Mouse (Mus musculus): ENCODE data around the gene Rpl26. TPM values are rescaled to one million over a fixed set of nuclear protein-coding genes. Genes with fewer than 3 reads are reported as not detected.

The Rpl26 gene
- polyA plus RNA-seq, 1 experiment from 2014 or later, result 1,181 TPM

GRCm38 (mm10) chr11:68947542-68947993, 46.2 kb downstream of the Rpl26 start:
- no peak for ATAC-seq (ENCODE audit: insufficient number of reproducible peaks, insufficient read depth, low FRiP score, low TSS enrichment, low read depth)
- no peak overlapping the region for H3K27ac ChIP-seq
- H3K4me2 ChIP-seq, result peak overlapping the region; percentile 48
- 0 out of 2 replicates have a peak overlapping the region, but pooled peaks have one; percentile 37 for H3K9ac ChIP-seq
- H3K27me3 ChIP-seq, result peaks cover 28% of the 10 kb centered on the region
- WGBS, result 6% methylated on average over 12 of the region's 12 CpGs
- H3K4me3 ChIP-seq, result no peak overlapping the region; the same call in 1 of the 2 replicates
- H3K36me3 ChIP-seq, result no peaks in the 10 kb centered on the region
- H3K9me3 ChIP-seq, result no peaks in the 10 kb centered on the region
- H3K4me1 ChIP-seq, result peaks cover 15% of the 10 kb centered on the region

GRCm38 (mm10) chr11:68953903-68954302, 52.5 kb downstream of the Rpl26 start:
- 13% methylated on average over 13 of the region's 13 CpGs for WGBS

GRCm38 (mm10) chr11:68954408-68954807, 53.0 kb downstream of the Rpl26 start:
- Histone ChIP-seq H3K36me3 (no peaks in the 10 kb centered on the region), H3K27ac (no peak overlapping the region), H3K27me3 (peaks cover 53% of the 10 kb centered on the region), H3K9me3 (no peaks in the 10 kb centered on the region), H3K4me3 (peak overlapping the region; percentile 45), H3K9ac (peak overlapping the region; percentile 69), H3K4me2 (peak overlapping the region; percentile 69), H3K4me1 (peaks cover 24% of the 10 kb centered on the region)
- 2% methylated on average over 17 of the region's 17 CpGs for WGBS
- ATAC-seq (ENCODE audit: insufficient number of reproducible peaks, insufficient read depth, low FRiP score, low TSS enrichment, low read depth), result no peak

More at GRCm38 (mm10) chr11:68953903-68954302, 52.5 kb downstream of the Rpl26 start:
- no peaks in the 10 kb centered on the region for H3K36me3 ChIP-seq
- ATAC-seq (ENCODE audit: insufficient number of reproducible peaks, insufficient read depth, low FRiP score, low TSS enrichment, low read depth), result no peak
- no peaks in the 10 kb centered on the region for H3K9me3 ChIP-seq
- peaks cover 53% of the 10 kb centered on the region for H3K27me3 ChIP-seq
- H3K27ac ChIP-seq, result no peak overlapping the region
- peak overlapping the region; percentile 69 for H3K4me2 ChIP-seq
- 0 out of 2 replicates have a peak overlapping the region, but pooled peaks have one; percentile 0 for H3K9ac ChIP-seq
- H3K4me3 ChIP-seq, result peak overlapping the region; percentile 45
- peaks cover 24% of the 10 kb centered on the region for H3K4me1 ChIP-seq

DNA sequence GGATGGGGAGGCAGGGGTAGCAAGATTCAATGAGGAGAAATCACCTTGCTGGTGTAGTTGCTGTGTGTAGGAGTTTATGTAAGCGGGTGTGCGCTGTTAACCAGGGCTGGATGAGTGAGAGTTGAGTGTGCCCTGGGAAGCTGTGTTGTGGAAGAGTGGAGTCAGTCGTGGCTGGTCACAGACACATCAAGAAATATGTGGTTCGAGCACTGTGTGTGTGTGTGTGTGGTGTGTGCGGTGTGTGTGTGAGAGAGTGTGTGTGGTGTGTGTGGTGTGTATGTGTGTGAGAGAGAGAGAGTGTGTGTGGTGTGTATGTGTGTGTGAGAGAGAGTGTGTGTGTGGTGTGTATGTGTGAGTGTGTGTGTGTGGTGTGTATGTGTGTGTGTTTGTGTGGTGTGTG, 54.1 kb downstream of the Rpl26 start:
- no peak for ATAC-seq (ENCODE audit: insufficient number of reproducible peaks, insufficient read depth, low FRiP score, low TSS enrichment, low read depth)
- H3K27ac ChIP-seq, result no peak overlapping the region
- H3K27me3 ChIP-seq, result peaks cover 53% of the 10 kb centered on the region
- no peaks in the 10 kb centered on the region for H3K9me3 ChIP-seq
- no peaks in the 10 kb centered on the region for H3K36me3 ChIP-seq
- WGBS, result 68% methylated on average over 5 of the region's 5 CpGs
- peaks cover 24% of the 10 kb centered on the region for H3K4me1 ChIP-seq
- peak overlapping the region; percentile 45 for H3K4me3 ChIP-seq
- H3K9ac ChIP-seq, result peak overlapping the region; percentile 69; the same call in 1 of the 2 replicates
- H3K4me2 ChIP-seq, result peak overlapping the region; percentile 69

DNA sequence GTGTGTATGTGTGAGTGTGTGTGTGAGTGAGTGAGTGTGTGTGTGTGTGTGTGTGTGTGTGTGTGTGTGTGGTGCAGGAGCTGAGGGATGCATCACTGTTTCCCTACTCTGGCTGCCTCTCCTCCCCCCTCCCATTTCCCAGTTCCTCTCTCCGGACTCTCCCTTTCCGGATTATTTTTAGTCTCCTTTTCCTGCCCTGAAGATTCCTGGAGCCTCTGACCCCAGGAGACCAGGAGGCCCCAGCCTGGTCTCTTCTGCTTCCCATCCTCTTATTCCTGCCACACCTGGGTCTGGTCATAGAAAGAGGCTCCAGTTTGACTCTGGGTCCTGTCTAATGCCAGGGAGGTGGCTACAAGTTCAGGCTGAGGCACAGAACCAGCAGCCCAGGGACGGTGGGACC, 54.7 kb downstream of the Rpl26 start:
- peaks cover 51% of the 10 kb centered on the region for H3K27me3 ChIP-seq
- H3K4me1 ChIP-seq, result peaks cover 24% of the 10 kb centered on the region
- no peak for ATAC-seq (ENCODE audit: insufficient number of reproducible peaks, insufficient read depth, low FRiP score, low TSS enrichment, low read depth)
- H3K9me3 ChIP-seq, result no peaks in the 10 kb centered on the region
- H3K4me3 ChIP-seq, result peak overlapping the region; percentile 9; the same call in 1 of the 2 replicates
- no peaks in the 10 kb centered on the region for H3K36me3 ChIP-seq
- WGBS, result 48% methylated on average over 1 of the region's 3 CpGs
- H3K27ac ChIP-seq, result no peak overlapping the region
- H3K9ac ChIP-seq, result no peak overlapping the region
- 0 out of 2 replicates have a peak overlapping the region, but pooled peaks have one; percentile 22 for H3K4me2 ChIP-seq

Other genes with a start within 250 kb of the Rpl26 start
- 126 and 140 TPM in 2 replicates for gene Myh10, start 210.0 kb upstream of the Rpl26 start, polyA plus RNA-seq (2015; fragmentation: Nextera tagmentation; extraction: Ambion mirVana)
- gene Ndel1, start 29.7 kb upstream of the Rpl26 start, polyA plus RNA-seq (2015; fragmentation: Nextera tagmentation; extraction: Ambion mirVana), result 90.9 and 97.2 TPM in 2 replicates
- 0.26 and 0.30 TPM in 2 replicates for gene Rnf222, start 13.0 kb upstream of the Rpl26 start, polyA plus RNA-seq (2015; fragmentation: Nextera tagmentation; extraction: Ambion mirVana)
- not detected in 2 replicates for gene Odf4, start 25.5 kb downstream of the Rpl26 start, polyA plus RNA-seq (2015; fragmentation: Nextera tagmentation; extraction: Ambion mirVana)
- gene Arhgef15, start 55.9 kb downstream of the Rpl26 start, polyA plus RNA-seq (2015; fragmentation: Nextera tagmentation; extraction: Ambion mirVana), result 6.7 and 7.2 TPM in 2 replicates
- gene Slc25a35, start 66.5 kb downstream of the Rpl26 start, polyA plus RNA-seq (2015; fragmentation: Nextera tagmentation; extraction: Ambion mirVana), result 4.7 and 4.9 TPM in 2 replicates
- gene Rangrf, start 73.6 kb downstream of the Rpl26 start, polyA plus RNA-seq (2015; fragmentation: Nextera tagmentation; extraction: Ambion mirVana), result 50.1 and 59.3 TPM in 2 replicates
- 42.7 and 44.4 TPM in 2 replicates for gene Pfas, start 106.9 kb downstream of the Rpl26 start, polyA plus RNA-seq (2015; fragmentation: Nextera tagmentation; extraction: Ambion mirVana)
- 53.5 and 55.8 TPM in 2 replicates for gene Ctc1, start 114.3 kb downstream of the Rpl26 start, polyA plus RNA-seq (2015; fragmentation: Nextera tagmentation; extraction: Ambion mirVana)
- gene Aurkb, start 144.1 kb downstream of the Rpl26 start, polyA plus RNA-seq (2015; fragmentation: Nextera tagmentation; extraction: Ambion mirVana), result 152 and 153 TPM in 2 replicates
- gene Borcs6, start 158.1 kb downstream of the Rpl26 start, polyA plus RNA-seq (2015; fragmentation: Nextera tagmentation; extraction: Ambion mirVana), result 8.9 and 10.3 TPM in 2 replicates
- gene Tmem107, start 169.2 kb downstream of the Rpl26 start, polyA plus RNA-seq (2015; fragmentation: Nextera tagmentation; extraction: Ambion mirVana), result 47.2 and 48.2 TPM in 2 replicates
- 91.5 and 101 TPM in 2 replicates for gene Vamp2, start 186.9 kb downstream of the Rpl26 start, polyA plus RNA-seq (2015; fragmentation: Nextera tagmentation; extraction: Ambion mirVana)
- 11.1 and 11.5 TPM in 2 replicates for gene Per1, start 193.6 kb downstream of the Rpl26 start, polyA plus RNA-seq (2015; fragmentation: Nextera tagmentation; extraction: Ambion mirVana)
- 0.44 and 0.47 TPM in 2 replicates for gene Hes7, start 218.8 kb downstream of the Rpl26 start, polyA plus RNA-seq (2015; fragmentation: Nextera tagmentation; extraction: Ambion mirVana)
- gene 9130213A22Rik, start 221.0 kb downstream of the Rpl26 start, polyA plus RNA-seq (2015; fragmentation: Nextera tagmentation; extraction: Ambion mirVana), result 0.13 and 0.17 TPM in 2 replicates
- 1.1 TPM in 2 replicates for gene Aloxe3, start 224.3 kb downstream of the Rpl26 start, polyA plus RNA-seq (2015; fragmentation: Nextera tagmentation; extraction: Ambion mirVana)

All from embryonic facial prominence, embryonic 13.5 days (tissue).